Mouse (Mus musculus) neural tube, embryonic 11.5 days (tissue): ENCODE measurements around the gene Vps35l. TPM values are rescaled to one million over a fixed set of nuclear protein-coding genes. Genes with fewer than 3 reads are reported as not detected.

Source experiments
- ATAC-seq: fragments of 200-750 bp; cut with Nextera tagmentation; 2 replicates; pipeline ENCODE4 v1.8.0; 2017; ENCODE audit warnings: moderate number of reproducible peaks, mild to moderate bottlenecking, moderate TSS enrichment, moderate library complexity; ENCODE audit not compliant: insufficient read depth, low FRiP score, low TSS enrichment
- DNase-seq: peaks from one replicate; pipeline ENCODE4 v3.0.0-alpha.2; 2015; ENCODE audit warnings: low spot score
- H3K27ac ChIP-seq: fragments of 300-500 bp; sonication (generic); 2 replicates; pipeline ENCODE4 v1.5.1; 2014; ENCODE audit warnings: low read depth, mild to moderate bottlenecking, low read length
- H3K27me3 ChIP-seq: fragments of 300-500 bp; sonication (generic); 2 replicates; pipeline ENCODE4 v1.6.1; 2014; ENCODE audit warnings: mild to moderate bottlenecking, low read length, mixed read lengths; ENCODE audit not compliant: control insufficient read depth, insufficient read depth
- H3K36me3 ChIP-seq: fragments of 300-500 bp; sonication (generic); 2 replicates; pipeline ENCODE4 v1.6.1; 2014; ENCODE audit warnings: mild to moderate bottlenecking, low read length, moderate library complexity, mixed read lengths; ENCODE audit not compliant: control insufficient read depth, insufficient read depth
- H3K4me1 ChIP-seq: fragments of 300-500 bp; sonication (generic); 2 replicates; pipeline ENCODE4 v1.6.1; 2014; ENCODE audit warnings: low read length, mixed read lengths; ENCODE audit not compliant: control insufficient read depth, insufficient read depth
- H3K4me2 ChIP-seq: fragments of 300-500 bp; sonication (generic); 2 replicates; pipeline ENCODE4 v1.6.1; 2014; ENCODE audit warnings: low read depth, mild to moderate bottlenecking, moderate library complexity
- H3K4me3 ChIP-seq: fragments of 300-500 bp; sonication (generic); 2 replicates; pipeline ENCODE4 v1.5.1; 2014; ENCODE audit warnings: low read depth, low read length
- H3K9ac ChIP-seq: fragments of 300-500 bp; sonication (generic); 2 replicates; pipeline ENCODE4 v1.6.1; 2014; ENCODE audit warnings: mild to moderate bottlenecking, low read length
- H3K9me3 ChIP-seq: fragments of 300-500 bp; sonication (generic); 2 replicates; pipeline ENCODE4 v1.6.1; 2016; ENCODE audit warnings: low read length; ENCODE audit not compliant: control insufficient read depth
- WGBS: fragments of 180-500 bp; shearing (Covaris S2); extraction: QIAGEN DNeasy Blood & Tissue Kit; methylation state at CpG from one replicate; pipeline ENCODE4 v1.1.7; 2014; 5-methylcytosine and 5-hydroxymethylcytosine counted together
- polyA plus RNA-seq: library from polyadenylated mRNA; unstranded; fragments of >200 nt; fragmentation: Nextera tagmentation; extraction: Ambion mirVana; gene quantifications from 2 replicates; pipeline ENCODE4 v1.2.1, GENCODE M21; 2014

The Vps35l gene
- polyA plus RNA-seq, 1 experiment from 2014 or later: 80.5 TPM

- H3K4me3 ChIP-seq: peak overlapping the region; percentile 88
- 39% methylated on average over 6 of the region's 6 CpGs for WGBS
- no peak overlapping the region for H3K27ac ChIP-seq
Observed at GRCm38 (mm10) chr7:118706051-118706450, 34.0 kb upstream of the Vps35l start.

GRCm38 (mm10) chr7:118706488-118706887 is 33.5 kb upstream of the Vps35l start:
- H3K4me2 ChIP-seq: no peak overlapping the region
- H3K36me3 ChIP-seq: no peaks in the 10 kb centered on the region
- H3K4me1 ChIP-seq: peaks cover 11% of the 10 kb centered on the region
- DNase-seq (no peak), ATAC-seq (no peak)
- 89% methylated on average over 5 of the region's 5 CpGs for WGBS
- H3K27me3 ChIP-seq: no peaks in the 10 kb centered on the region
- no peak overlapping the region for H3K27ac ChIP-seq
- no peaks in the 10 kb centered on the region for H3K9me3 ChIP-seq
- H3K9ac ChIP-seq: no peak overlapping the region
- no peak overlapping the region for H3K4me3 ChIP-seq

More at GRCm38 (mm10) chr7:118706051-118706450, 34.0 kb upstream of the Vps35l start:
- Histone ChIP-seq H3K4me2 (peak overlapping the region; percentile 75), H3K9ac (no peak overlapping the region), H3K9me3 (no peaks in the 10 kb centered on the region), H3K27me3 (no peaks in the 10 kb centered on the region), H3K36me3 (no peaks in the 10 kb centered on the region), H3K4me1 (peaks cover 11% of the 10 kb centered on the region)
- DNase-seq (no peak), ATAC-seq (no peak; the same call in 1 of the 2 replicates)

GRCm38 (mm10) chr7:118707216-118707615 is 32.8 kb upstream of the Vps35l start:
- DNase-seq: no peak

GRCm38 (mm10) chr7:118708002-118708401 is 32.0 kb upstream of the Vps35l start:
- H3K4me2 ChIP-seq: no peak overlapping the region
- no peaks in the 10 kb centered on the region for H3K9me3 ChIP-seq
- H3K9ac ChIP-seq: no peak overlapping the region
- 91% methylated on average over 4 of the region's 4 CpGs for WGBS
- no peak overlapping the region for H3K4me3 ChIP-seq
- H3K27me3 ChIP-seq: no peaks in the 10 kb centered on the region
- no peaks in the 10 kb centered on the region for H3K36me3 ChIP-seq
- no peak overlapping the region for H3K27ac ChIP-seq
- DNase-seq (no peak), ATAC-seq (no peak)
- peaks cover 11% of the 10 kb centered on the region for H3K4me1 ChIP-seq

More at GRCm38 (mm10) chr7:118707216-118707615, 32.8 kb upstream of the Vps35l start:
- no peak for ATAC-seq
- no peaks in the 10 kb centered on the region for H3K36me3 ChIP-seq
- H3K27me3 ChIP-seq: no peaks in the 10 kb centered on the region
- WGBS: 90% methylated on average over 2 of the region's 2 CpGs
- H3K4me1 ChIP-seq: peaks cover 11% of the 10 kb centered on the region
- H3K4me2 ChIP-seq: no peak overlapping the region
- no peak overlapping the region for H3K27ac ChIP-seq
- H3K4me3 ChIP-seq: no peak overlapping the region
- H3K9me3 ChIP-seq: no peaks in the 10 kb centered on the region
- no peak overlapping the region for H3K9ac ChIP-seq

GRCm38 (mm10) chr7:118710776-118711175 is 29.2 kb upstream of the Vps35l start:
- 72% methylated on average over 5 of the region's 5 CpGs for WGBS
- Histone ChIP-seq H3K9ac (no peak overlapping the region), H3K4me2 (no peak overlapping the region), H3K4me3 (no peak overlapping the region), H3K36me3 (no peaks in the 10 kb centered on the region; the same call in 1 of the 2 replicates), H3K27ac (no peak overlapping the region), H3K9me3 (no peaks in the 10 kb centered on the region), H3K27me3 (no peaks in the 10 kb centered on the region), H3K4me1 (peaks cover 6% of the 10 kb centered on the region; the same call in 1 of the 2 replicates)
- DNase-seq (no peak), ATAC-seq (no peak)

GRCm38 (mm10) chr7:118712228-118713173 is 27.5 kb upstream of the Vps35l start, which contains the start of gene Ccp110:
Gene Ccp110, plus strand, starts transcription at chr7:118712552.
- Histone ChIP-seq H3K9ac (peak within 1 kb of the TSS; percentile 77), H3K27me3 (no peaks in the 10 kb centered on the region), H3K4me1 (peaks cover 4% of the 10 kb centered on the region; the same call in 1 of the 2 replicates), H3K27ac (0 out of 2 replicates have a peak within 1 kb of the TSS, but pooled peaks have one; percentile 44), H3K9me3 (no peaks in the 10 kb centered on the region), H3K36me3 (no peaks in the 10 kb centered on the region; the same call in 1 of the 2 replicates), H3K4me2 (peak within 1 kb of the TSS; percentile 63), H3K4me3 (peak within 1 kb of the TSS; percentile 88)
- peak; percentile 96 for ATAC-seq
- WGBS: under 1% methylated on average over 48 of the region's 48 CpGs
- DNase-seq: peak; percentile 95

GRCm38 (mm10) chr7:118714873-118715272 is 25.2 kb upstream of the Vps35l start:
- no peaks in the 10 kb centered on the region; the same call in 1 of the 2 replicates for H3K36me3 ChIP-seq

GRCm38 (mm10) chr7:118718066-118718465 is 22.0 kb upstream of the Vps35l start:
- ATAC-seq: no peak
- Histone ChIP-seq H3K4me3 (no peak overlapping the region), H3K27me3 (no peaks in the 10 kb centered on the region), H3K4me1 (peaks cover 4% of the 10 kb centered on the region; the same call in 1 of the 2 replicates), H3K9me3 (no peaks in the 10 kb centered on the region), H3K4me2 (no peak overlapping the region), H3K36me3 (peaks cover 9% of the 10 kb centered on the region), H3K9ac (no peak overlapping the region), H3K27ac (no peak overlapping the region)
- no peak for DNase-seq
- WGBS: 96% methylated on average over 4 of the region's 4 CpGs

More at GRCm38 (mm10) chr7:118714873-118715272, 25.2 kb upstream of the Vps35l start:
- H3K9ac ChIP-seq: no peak overlapping the region
- ATAC-seq (no peak), DNase-seq (no peak)
- WGBS: 96% methylated on average over 1 of the region's 1 CpGs
- H3K4me2 ChIP-seq: no peak overlapping the region
- no peak overlapping the region for H3K27ac ChIP-seq
- peaks cover 4% of the 10 kb centered on the region; the same call in 1 of the 2 replicates for H3K4me1 ChIP-seq
- H3K4me3 ChIP-seq: no peak overlapping the region
- no peaks in the 10 kb centered on the region for H3K27me3 ChIP-seq
- no peaks in the 10 kb centered on the region for H3K9me3 ChIP-seq
